Mouse (Mus musculus): Measurements from ENCODE around the gene Pdk2. TPM values are rescaled to one million over a fixed set of nuclear protein-coding genes. Genes with fewer than 3 reads are reported as not detected.
A peak's percentile ranks its signal among the peaks of the same experiment; 100 is the strongest.

Pdk2 gene
- total and polyA plus RNA-seq, 2 experiments from 2014 or later, result 14.1 to 30.8 TPM

GRCm38 (mm10) chr11:94988780-94989561 is 52.2 kb downstream of the Pdk2 start:
- Histone ChIP-seq H3K4me3 (ENCODE audit: low read depth, low read length) (peak overlapping the region; percentile 94), H3K4me2 (ENCODE audit: low read depth, low read length, poor library complexity, severe bottlenecking) (peak overlapping the region; percentile 98), H3K27me3 (ENCODE audit: insufficient read depth, low read length) (no peaks in the 10 kb centered on the region), H3K9me3 (ENCODE audit: low read length) (no peaks in the 10 kb centered on the region), H3K27ac (ENCODE audit: low read depth, low read length) (peak overlapping the region; percentile 93), H3K36me3 (ENCODE audit: insufficient read depth, low read length) (no peaks in the 10 kb centered on the region), H3K4me1 (ENCODE audit: insufficient read depth, low read length) (peaks cover 24% of the 10 kb centered on the region), H3K9ac (replicated peaks; ENCODE audit: low read length, poor library complexity, severe bottlenecking) (peak overlapping the region; percentile 73)
- no peak for DNase-seq (ENCODE audit: low spot score)
- WGBS, result 18% methylated on average over 10 of the region's 10 CpGs
- no peak for ATAC-seq (ENCODE audit: low FRiP score)
- TF ChIP-seq CTCF (IDR thresholded peaks at IDR 0.05), result no peak

DNA sequence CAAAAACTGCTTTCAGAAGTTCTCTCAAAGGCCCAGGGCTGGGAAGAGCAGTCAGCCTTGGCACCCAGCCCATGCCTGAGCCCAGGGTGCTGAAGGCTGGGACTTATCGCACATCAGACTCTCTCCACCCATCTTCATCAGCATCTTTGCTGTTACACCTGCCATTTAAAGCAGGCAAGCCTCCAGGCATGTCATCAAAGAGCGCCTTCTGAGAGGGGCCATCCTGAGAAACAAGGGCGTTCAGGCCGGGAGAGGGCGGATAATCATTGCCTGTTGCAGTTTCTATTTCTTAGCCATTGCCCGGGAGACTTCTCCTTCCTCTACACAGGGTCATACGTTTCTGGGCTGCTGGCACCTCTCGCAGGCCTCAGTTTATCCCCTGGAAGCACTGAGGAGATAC is 53.3 kb downstream of the Pdk2 start:
- H3K9ac ChIP-seq (replicated peaks; ENCODE audit: low read length, poor library complexity, severe bottlenecking), result no peak overlapping the region
- H3K4me2 ChIP-seq (ENCODE audit: low read depth, low read length, poor library complexity, severe bottlenecking), result no peak overlapping the region
- H3K36me3 ChIP-seq (ENCODE audit: insufficient read depth, low read length), result no peaks in the 10 kb centered on the region
- no peak overlapping the region for H3K4me3 ChIP-seq (ENCODE audit: low read depth, low read length)
- WGBS, result 81% methylated on average over 8 of the region's 8 CpGs
- no peak for TF ChIP-seq CTCF (IDR thresholded peaks at IDR 0.05)
- no peaks in the 10 kb centered on the region for H3K9me3 ChIP-seq (ENCODE audit: low read length)
- peaks cover 17% of the 10 kb centered on the region for H3K4me1 ChIP-seq (ENCODE audit: insufficient read depth, low read length)
- no peaks in the 10 kb centered on the region for H3K27me3 ChIP-seq (ENCODE audit: insufficient read depth, low read length)
- ATAC-seq (ENCODE audit: low FRiP score) (no peak), DNase-seq (ENCODE audit: low spot score) (no peak)
- H3K27ac ChIP-seq (ENCODE audit: low read depth, low read length), result no peak overlapping the region

DNA sequence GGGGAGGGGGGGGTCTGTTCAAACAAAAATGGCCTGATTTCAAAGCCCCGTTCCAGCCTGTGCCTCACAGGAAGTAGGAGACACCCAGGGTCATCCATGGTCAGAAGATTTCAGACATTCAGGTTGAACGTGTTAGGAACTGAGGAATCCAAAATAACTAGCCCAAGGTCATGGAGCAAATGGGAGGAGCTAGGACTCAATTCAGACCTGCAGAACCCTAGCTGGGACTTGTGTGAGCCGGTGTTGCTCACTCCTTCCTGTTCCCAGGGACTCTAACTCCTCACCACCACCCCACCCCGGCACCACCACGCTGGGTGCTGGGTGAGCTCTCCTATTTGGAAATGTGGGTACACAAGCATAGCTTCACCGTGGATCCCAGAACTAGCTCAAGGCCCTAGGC is 53.8 kb downstream of the Pdk2 start:
- no peaks in the 10 kb centered on the region for H3K36me3 ChIP-seq (ENCODE audit: insufficient read depth, low read length)
- no peaks in the 10 kb centered on the region for H3K9me3 ChIP-seq (ENCODE audit: low read length)
- DNase-seq (ENCODE audit: low spot score) (no peak), ATAC-seq (ENCODE audit: low FRiP score) (no peak)
- no peaks in the 10 kb centered on the region for H3K27me3 ChIP-seq (ENCODE audit: insufficient read depth, low read length)
- H3K9ac ChIP-seq (replicated peaks; ENCODE audit: low read length, poor library complexity, severe bottlenecking), result no peak overlapping the region
- no peak overlapping the region for H3K4me2 ChIP-seq (ENCODE audit: low read depth, low read length, poor library complexity, severe bottlenecking)
- no peak overlapping the region for H3K27ac ChIP-seq (ENCODE audit: low read depth, low read length)
- H3K4me3 ChIP-seq (ENCODE audit: low read depth, low read length), result no peak overlapping the region
- WGBS, result 38% methylated on average over 6 of the region's 6 CpGs
- H3K4me1 ChIP-seq (ENCODE audit: insufficient read depth, low read length), result peaks cover 17% of the 10 kb centered on the region
- no peak for TF ChIP-seq CTCF (IDR thresholded peaks at IDR 0.05)

DNA sequence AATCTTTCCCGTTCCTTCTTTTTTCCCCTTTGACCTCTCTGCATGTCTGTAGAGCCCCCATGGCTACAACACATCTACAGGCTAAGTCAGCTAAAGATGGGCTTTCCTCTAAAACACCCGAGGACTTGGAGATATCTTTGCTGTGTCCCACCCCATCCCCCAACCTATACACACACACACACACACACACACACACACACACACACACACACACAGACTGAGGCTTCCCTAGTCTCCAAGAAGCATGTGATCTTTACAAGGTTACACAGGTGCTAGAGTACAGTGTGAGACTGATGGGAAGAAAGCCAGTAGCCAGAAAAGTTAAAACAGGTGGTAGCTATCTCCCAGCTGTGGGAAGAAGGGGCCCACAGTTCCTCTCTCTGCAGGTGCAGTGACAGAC is 54.7 kb downstream of the Pdk2 start:
- ATAC-seq (ENCODE audit: low FRiP score) (no peak), DNase-seq (ENCODE audit: low spot score) (no peak)
- Histone ChIP-seq H3K9me3 (ENCODE audit: low read length) (no peaks in the 10 kb centered on the region), H3K27me3 (ENCODE audit: insufficient read depth, low read length) (no peaks in the 10 kb centered on the region), H3K4me2 (ENCODE audit: low read depth, low read length, poor library complexity, severe bottlenecking) (no peak overlapping the region), H3K27ac (ENCODE audit: low read depth, low read length) (no peak overlapping the region), H3K4me1 (ENCODE audit: insufficient read depth, low read length) (peaks cover 17% of the 10 kb centered on the region), H3K36me3 (ENCODE audit: insufficient read depth, low read length) (no peaks in the 10 kb centered on the region), H3K9ac (replicated peaks; ENCODE audit: low read length, poor library complexity, severe bottlenecking) (no peak overlapping the region), H3K4me3 (ENCODE audit: low read depth, low read length) (no peak overlapping the region)
- no peak for TF ChIP-seq CTCF (IDR thresholded peaks at IDR 0.05)
- WGBS, result 48% methylated on average over 2 of the region's 2 CpGs

DNA sequence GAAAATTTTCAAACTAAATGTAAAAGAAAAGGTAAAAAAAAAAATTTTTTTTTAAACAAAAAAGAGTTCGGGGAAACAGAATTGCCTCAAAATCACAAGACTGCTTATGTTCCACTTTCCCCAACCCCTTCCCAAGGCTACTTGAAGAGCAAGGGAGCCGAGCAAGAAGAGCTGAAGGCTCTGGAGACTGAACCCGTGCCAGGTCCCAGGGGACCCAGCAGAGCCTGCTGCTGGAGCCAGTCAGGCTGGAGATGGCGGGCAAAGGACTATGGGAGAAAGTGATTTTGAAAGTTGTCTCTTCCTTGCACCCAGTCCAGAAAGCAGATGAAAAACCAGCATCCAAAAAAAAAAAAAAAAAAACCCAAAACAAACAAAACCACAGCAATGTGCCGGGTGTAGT is 55.3 kb downstream of the Pdk2 start:
- Histone ChIP-seq H3K9me3 (ENCODE audit: low read length) (no peaks in the 10 kb centered on the region), H3K4me2 (ENCODE audit: low read depth, low read length, poor library complexity, severe bottlenecking) (no peak overlapping the region), H3K27me3 (ENCODE audit: insufficient read depth, low read length) (no peaks in the 10 kb centered on the region), H3K9ac (replicated peaks; ENCODE audit: low read length, poor library complexity, severe bottlenecking) (no peak overlapping the region), H3K4me3 (ENCODE audit: low read depth, low read length) (no peak overlapping the region), H3K27ac (ENCODE audit: low read depth, low read length) (no peak overlapping the region), H3K4me1 (ENCODE audit: insufficient read depth, low read length) (peaks cover 17% of the 10 kb centered on the region), H3K36me3 (ENCODE audit: insufficient read depth, low read length) (no peaks in the 10 kb centered on the region)
- no peak for ATAC-seq (ENCODE audit: low FRiP score)
- TF ChIP-seq CTCF (IDR thresholded peaks at IDR 0.05), result no peak
- DNase-seq (ENCODE audit: low spot score), result no peak
- WGBS, result 74% methylated on average over 5 of the region's 5 CpGs

DNA sequence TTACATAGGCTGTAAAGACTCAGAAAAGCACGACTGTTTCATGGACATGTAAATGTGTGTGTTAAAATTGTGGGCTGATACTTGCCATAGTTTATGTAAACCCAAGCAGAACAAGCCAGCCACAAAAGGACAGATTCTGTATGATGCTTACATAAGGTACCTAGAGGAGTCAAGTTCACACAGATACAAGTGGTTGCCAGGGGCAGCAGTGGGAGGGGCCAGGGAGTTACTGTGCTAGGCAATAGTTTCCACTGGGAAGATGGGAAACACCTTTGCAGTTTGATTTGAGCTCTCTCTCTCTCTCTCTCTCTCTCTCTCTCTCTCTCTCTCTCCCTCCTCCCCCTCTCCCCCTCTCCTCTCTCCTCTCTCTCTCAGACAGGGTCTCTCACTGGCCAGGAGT is 56.0 kb downstream of the Pdk2 start:
- TF ChIP-seq CTCF (IDR thresholded peaks at IDR 0.05), result no peak
- no peak overlapping the region for H3K4me2 ChIP-seq (ENCODE audit: low read depth, low read length, poor library complexity, severe bottlenecking)
- WGBS, result 37% methylated on average over 1 of the region's 1 CpGs

More for the DNA sequence above, 56.0 kb downstream of the Pdk2 start:
- ATAC-seq (ENCODE audit: low FRiP score) (no peak), DNase-seq (ENCODE audit: low spot score) (no peak)
- H3K9ac ChIP-seq (replicated peaks; ENCODE audit: low read length, poor library complexity, severe bottlenecking), result no peak overlapping the region
- no peak overlapping the region for H3K27ac ChIP-seq (ENCODE audit: low read depth, low read length)
- no peaks in the 10 kb centered on the region for H3K36me3 ChIP-seq (ENCODE audit: insufficient read depth, low read length)
- H3K4me1 ChIP-seq (ENCODE audit: insufficient read depth, low read length), result peaks cover 13% of the 10 kb centered on the region
- no peaks in the 10 kb centered on the region for H3K9me3 ChIP-seq (ENCODE audit: low read length)
- no peaks in the 10 kb centered on the region for H3K27me3 ChIP-seq (ENCODE audit: insufficient read depth, low read length)
- H3K4me3 ChIP-seq (ENCODE audit: low read depth, low read length), result no peak overlapping the region
